Mouse (Mus musculus): ENCODE measurements at regions not wholly inside any gene's neighbourhood (a gene's known extent, or its start where the extent isn't known, plus 50 kb on each side); places are given as distances from the start of the nearest gene placed in this dataset.

DNA sequence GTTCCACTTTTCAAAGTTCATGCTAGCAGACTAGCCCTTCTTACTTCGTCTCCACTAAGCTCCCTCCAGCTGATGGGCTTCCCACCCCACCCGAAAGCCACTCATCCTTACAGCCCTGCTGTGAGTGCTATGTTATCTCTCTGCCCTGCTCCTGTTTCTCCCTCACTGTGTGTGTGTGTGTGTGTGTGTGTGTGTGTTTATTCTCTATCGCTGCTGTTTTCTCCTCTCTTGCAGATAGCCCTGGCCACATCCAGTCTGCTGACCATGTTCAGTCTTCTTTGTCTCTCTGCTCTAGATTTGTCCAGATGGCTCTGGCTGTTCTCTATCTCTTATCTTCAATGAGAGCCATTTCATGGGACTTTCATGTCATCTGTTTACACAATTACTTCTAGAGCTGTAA, 145.9 kb downstream of the Cd55b start:
- TF ChIP-seq CTCF (IDR thresholded peaks at IDR 0.05; ENCODE audit: extremely low read depth, insufficient read depth, low read length) (no peak), POLR2A (IDR thresholded peaks at IDR 0.05; ENCODE audit: extremely low read depth, insufficient read depth, low read length) (no peak)

All from cortical plate, adult 2 months (tissue).